Comparison of ENCODE assay signal across 8 mouse cellular contexts in the genomic region with DNA sequence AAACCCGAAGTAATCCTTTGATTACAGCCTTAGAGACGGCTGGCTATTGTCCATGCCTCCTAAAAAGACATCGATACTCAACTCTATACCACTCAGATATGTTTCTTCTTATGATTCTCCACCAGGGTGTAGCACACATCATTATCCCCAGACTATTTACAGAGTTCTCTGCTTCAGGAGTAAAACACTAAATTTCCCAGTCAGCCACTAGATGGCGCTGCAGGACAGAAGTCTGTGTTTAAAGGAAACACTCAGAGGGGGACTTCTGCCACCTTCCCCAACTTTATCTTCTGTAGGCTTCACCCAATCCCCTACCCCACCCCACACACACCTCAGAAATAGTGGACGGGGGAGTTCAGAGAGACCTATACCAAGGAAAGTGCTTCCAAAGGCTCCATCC. TPM values are rescaled to one million over a fixed set of nuclear protein-coding genes. Genes with fewer than 3 reads are reported as not detected.
DNase-seq lines count a peak whose midpoint lies in the region; ATAC-seq and TF ChIP-seq lines count a peak whose summit lies in the region.

No protein-coding gene starts in this region.

- peak; percentile 94 for TF ChIP-seq CTCF in intestine, postnatal 0 days (IDR thresholded peaks at IDR 0.05; ENCODE audit: low read depth)
- TF ChIP-seq CTCF in hindbrain, postnatal 0 days (IDR thresholded peaks at IDR 0.05; ENCODE audit: low read depth): peak; percentile 93
- peak; percentile 97 for TF ChIP-seq CTCF in left cerebral cortex, adult 2 months (IDR thresholded peaks at IDR 0.05)

- H3K9me3 ChIP-seq in intestine, postnatal 0 days (ENCODE audit: control insufficient read depth): no peaks in the 10 kb centered on the region
- no peaks in the 10 kb centered on the region for H3K9me3 ChIP-seq in intestine, embryonic 16.5 days (ENCODE audit: control insufficient read depth, low read length)
- no peaks in the 10 kb centered on the region for H3K9me3 ChIP-seq in hindbrain, postnatal 0 days (ENCODE audit: low read length)
- H3K9me3 ChIP-seq in midbrain, embryonic 15.5 days: no peaks in the 10 kb centered on the region

- intact Hi-C loops in left cerebral cortex, adult 2 months (cut with DNase I): loop anchor here (1.0 to 5.0 kb wide), 4 partner anchors 106 to 251 kb away; a partner anchor contains a TSS

- peaks cover 8% of the 10 kb centered on the region; the same call in 1 of the 2 replicates for H3K4me1 ChIP-seq in intestine, postnatal 0 days (replicated peaks; ENCODE audit: control insufficient read depth, insufficient read depth, low read length)
- peaks cover 37% of the 10 kb centered on the region for H3K4me1 ChIP-seq in intestine, embryonic 16.5 days (ENCODE audit: control insufficient read depth, insufficient read depth, low read length)
- H3K4me1 ChIP-seq in hindbrain, postnatal 0 days (ENCODE audit: insufficient read depth, low read length): peaks cover 21% of the 10 kb centered on the region
- H3K4me1 ChIP-seq in midbrain, embryonic 15.5 days: peaks cover 26% of the 10 kb centered on the region

- no peaks in the 10 kb centered on the region; the same call in 1 of the 2 replicates for H3K36me3 ChIP-seq in intestine, postnatal 0 days (ENCODE audit: control insufficient read depth, insufficient read depth)
- no peaks in the 10 kb centered on the region for H3K36me3 ChIP-seq in intestine, embryonic 16.5 days (ENCODE audit: control insufficient read depth, insufficient read depth, low read length)
- no peaks in the 10 kb centered on the region for H3K36me3 ChIP-seq in hindbrain, postnatal 0 days (ENCODE audit: insufficient read depth, low read length)
- H3K36me3 ChIP-seq in midbrain, embryonic 15.5 days (replicated peaks): no peaks in the 10 kb centered on the region

- H3K4me3 ChIP-seq in intestine, postnatal 0 days (ENCODE audit: low read depth, low read length): no peak overlapping the region
- no peak overlapping the region for H3K4me3 ChIP-seq in intestine, embryonic 16.5 days (ENCODE audit: low read length)
- H3K4me3 ChIP-seq in hindbrain, postnatal 0 days (ENCODE audit: low read length): no peak overlapping the region
- H3K4me3 ChIP-seq in left cerebral cortex, adult 2 months: no peak overlapping the region
- no peak overlapping the region for H3K4me3 ChIP-seq in midbrain, embryonic 15.5 days

- DNase-seq in cerebellum, adult 9-10 months: peak; percentile 81
- peak; percentile 61 to 89 for DNase-seq in frontal cortex, postnatal 14 days (ENCODE audit: low spot score in 2 of 2)
- DNase-seq in hindbrain, postnatal 0 days (ENCODE audit: low spot score): peak; percentile 95
- peak; percentile 81 to 89 for DNase-seq in left cerebral cortex, adult 2 months (ENCODE audit: extremely low spot score in 1 of 2, low spot score in 2 of 2)
- peak; percentile 40 to 79 for DNase-seq in spleen, postnatal 14 days (ENCODE audit: low spot score in 2 of 2)

- no peak overlapping the region for H3K4me2 ChIP-seq in intestine, postnatal 0 days (replicated peaks; ENCODE audit: low read depth)
- H3K4me2 ChIP-seq in intestine, embryonic 16.5 days (ENCODE audit: low read depth, low read length): no peak overlapping the region
- no peak overlapping the region for H3K4me2 ChIP-seq in hindbrain, postnatal 0 days (ENCODE audit: low read depth, low read length)
- H3K4me2 ChIP-seq in midbrain, embryonic 15.5 days: no peak overlapping the region

- 0 out of 2 replicates have a peak, but pooled peaks cover 3% of the 10 kb centered on the region for H3K27me3 ChIP-seq in intestine, postnatal 0 days (replicated peaks; ENCODE audit: control insufficient read depth, insufficient read depth, low read length)
- H3K27me3 ChIP-seq in intestine, embryonic 16.5 days (replicated peaks; ENCODE audit: control insufficient read depth, insufficient read depth, low read length): no peaks in the 10 kb centered on the region
- no peaks in the 10 kb centered on the region for H3K27me3 ChIP-seq in hindbrain, postnatal 0 days (ENCODE audit: insufficient read depth, low read length)
- peaks cover 10% of the 10 kb centered on the region for H3K27me3 ChIP-seq in midbrain, embryonic 15.5 days (replicated peaks)

- no peak overlapping the region for H3K9ac ChIP-seq in intestine, postnatal 0 days (ENCODE audit: low read depth, low read length)
- H3K9ac ChIP-seq in intestine, embryonic 16.5 days (ENCODE audit: low read depth, low read length): no peak overlapping the region
- no peak overlapping the region for H3K9ac ChIP-seq in hindbrain, postnatal 0 days (replicated peaks; ENCODE audit: low read length)
- no peak overlapping the region for H3K9ac ChIP-seq in midbrain, embryonic 15.5 days

- H3K27ac ChIP-seq in intestine, postnatal 0 days (ENCODE audit: low read depth, low read length): no peak overlapping the region
- H3K27ac ChIP-seq in intestine, embryonic 16.5 days (ENCODE audit: low read length): no peak overlapping the region
- H3K27ac ChIP-seq in hindbrain, postnatal 0 days: no peak overlapping the region
- no peak overlapping the region for H3K27ac ChIP-seq in left cerebral cortex, adult 2 months
- H3K27ac ChIP-seq in midbrain, embryonic 15.5 days: no peak overlapping the region

- 12% methylated on average over 5 of the region's 5 CpGs for WGBS in intestine, postnatal 0 days
- 12% methylated on average over 5 of the region's 5 CpGs for WGBS in intestine, embryonic 16.5 days
- 18% methylated on average over 5 of the region's 5 CpGs for WGBS in hindbrain, postnatal 0 days
- WGBS in midbrain, embryonic 15.5 days: 15% methylated on average over 5 of the region's 5 CpGs

- ATAC-seq in intestine, postnatal 0 days: peak; percentile 20; the same call in 1 of the 2 replicates
- ATAC-seq in intestine, embryonic 16.5 days: no peak
- peak; percentile 46 for ATAC-seq in hindbrain, postnatal 0 days
- peak; percentile 49; the same call in 1 of the 2 replicates for ATAC-seq in midbrain, embryonic 15.5 days (replicated peaks)

RNA-seq across cellular contexts. Expression of a gene that starts 6.8 kb away (rescaled TPM):
- 37.6 and 39.9 TPM in 2 replicates for polyA plus RNA-seq in intestine, postnatal 0 days (2015; fragmentation: Nextera tagmentation; extraction: Ambion mirVana)
- 38.9 and 43.3 TPM in 2 replicates for polyA plus RNA-seq in intestine, embryonic 16.5 days (2015; fragmentation: Nextera tagmentation; extraction: Ambion mirVana)
- total RNA-seq in hindbrain, postnatal 0 days (2014; rRNA removed): 69.4 and 85.3 TPM in 2 replicates
- 60.6 and 64.4 TPM in 2 replicates for polyA plus RNA-seq in hindbrain, postnatal 0 days (2015; fragmentation: Nextera tagmentation; extraction: Ambion mirVana)
- total RNA-seq in left cerebral cortex, adult 2 months (2021): 10 to 100 TPM; 62.4 to 84.3 TPM
- polyA plus RNA-seq in midbrain, embryonic 15.5 days (2015; fragmentation: Nextera tagmentation; extraction: Ambion mirVana): 42.3 and 50.7 TPM in 2 replicates

RNA-seq across cellular contexts. Expression of a gene that starts 10.7 kb away (rescaled TPM):
- polyA plus RNA-seq in intestine, postnatal 0 days (2015; fragmentation: Nextera tagmentation; extraction: Ambion mirVana): 0.08 TPM in 1 of 2 replicates, not detected in the other
- 0.05 TPM in 1 of 2 replicates, not detected in the other for polyA plus RNA-seq in intestine, embryonic 16.5 days (2015; fragmentation: Nextera tagmentation; extraction: Ambion mirVana)
- 2.0 and 4.3 TPM in 2 replicates for total RNA-seq in hindbrain, postnatal 0 days (2014; rRNA removed)
- polyA plus RNA-seq in hindbrain, postnatal 0 days (2015; fragmentation: Nextera tagmentation; extraction: Ambion mirVana): 0.74 and 0.96 TPM in 2 replicates
- total RNA-seq in left cerebral cortex, adult 2 months (2021): 1 to 10 TPM; 5.9 to 6.9 TPM
- polyA plus RNA-seq in midbrain, embryonic 15.5 days (2015; fragmentation: Nextera tagmentation; extraction: Ambion mirVana): 0.50 and 0.56 TPM in 2 replicates

RNA-seq across cellular contexts. Expression of a gene that starts 44.9 kb away (rescaled TPM):
- 820 and 852 TPM in 2 replicates for polyA plus RNA-seq in intestine, postnatal 0 days (2015; fragmentation: Nextera tagmentation; extraction: Ambion mirVana)
- 658 and 660 TPM in 2 replicates for polyA plus RNA-seq in intestine, embryonic 16.5 days (2015; fragmentation: Nextera tagmentation; extraction: Ambion mirVana)
- total RNA-seq in hindbrain, postnatal 0 days (2014; rRNA removed): 17.1 and 19.1 TPM in 2 replicates
- 462 and 467 TPM in 2 replicates for polyA plus RNA-seq in hindbrain, postnatal 0 days (2015; fragmentation: Nextera tagmentation; extraction: Ambion mirVana)
- total RNA-seq in left cerebral cortex, adult 2 months (2021): 100 to 1,000 TPM; 197 TPM
- polyA plus RNA-seq in midbrain, embryonic 15.5 days (2015; fragmentation: Nextera tagmentation; extraction: Ambion mirVana): 323 and 328 TPM in 2 replicates
